Mouse (Mus musculus) liver (tissue): ENCODE data around the gene A230050P20Rik.
"Not testable (repeated sequence)": the region's sequence is repeated elsewhere in the genome, so short reads cannot be mapped to it uniquely, and the experiment has no call there.

Experiments
- DNase-seq: peaks from one replicate; pipeline ENCODE4 v3.0.0-alpha.2; 2020; ENCODE audit warnings: mixed read lengths

The A230050P20Rik gene

GRCm38 (mm10) chr9:20868448-20869001 is at the start of gene A230050P20Rik:
Gene A230050P20Rik, plus strand, starts transcription at chr9:20868642.
- DNase-seq, result peak; percentile 46

GRCm38 (mm10) chr9:20820001-20820400 is 48.4 kb upstream of the A230050P20Rik start:
- no peak for DNase-seq

- no peak for DNase-seq
These were observed 45.6 kb upstream of the A230050P20Rik start for GRCm38 (mm10) chr9:20822821-20823220.

GRCm38 (mm10) chr9:20825781-20826180 is 42.7 kb upstream of the A230050P20Rik start:
- DNase-seq, result no peak

- no peak for DNase-seq
These were observed 40.3 kb upstream of the A230050P20Rik start for GRCm38 (mm10) chr9:20828127-20828526.

GRCm38 (mm10) chr9:20830901-20831643 is 37.4 kb upstream of the A230050P20Rik start:
- peak; percentile 86 for DNase-seq

- no peak for DNase-seq
These were observed 33.6 kb upstream of the A230050P20Rik start for GRCm38 (mm10) chr9:20834881-20835280.

GRCm38 (mm10) chr9:20835431-20835954 is 32.9 kb upstream of the A230050P20Rik start:
- DNase-seq, result not testable (repeated sequence)

GRCm38 (mm10) chr9:20837184-20837947 is 31.1 kb upstream of the A230050P20Rik start:
- DNase-seq, result no peak

GRCm38 (mm10) chr9:20838931-20839330 is 29.5 kb upstream of the A230050P20Rik start:
- DNase-seq, result no peak

GRCm38 (mm10) chr9:20842211-20842610 is 26.2 kb upstream of the A230050P20Rik start:
- DNase-seq, result no peak

GRCm38 (mm10) chr9:20842670-20843069 is 25.8 kb upstream of the A230050P20Rik start:
- no peak for DNase-seq

GRCm38 (mm10) chr9:20850179-20850578 is 18.3 kb upstream of the A230050P20Rik start:
- DNase-seq, result no peak

- DNase-seq, result peak; percentile 70
These were observed 11.3 kb upstream of the A230050P20Rik start for GRCm38 (mm10) chr9:20857131-20857530.

GRCm38 (mm10) chr9:20859926-20860325 is 8.5 kb upstream of the A230050P20Rik start:
- DNase-seq, result no peak

- DNase-seq, result peak; percentile 53
These were observed 6.6 kb upstream of the A230050P20Rik start for GRCm38 (mm10) chr9:20861821-20862220.

- DNase-seq, result no peak
These were observed 6.2 kb upstream of the A230050P20Rik start for GRCm38 (mm10) chr9:20862225-20862624.

- no peak for DNase-seq
These were observed 1.6 kb upstream of the A230050P20Rik start for GRCm38 (mm10) chr9:20866879-20867278.

GRCm38 (mm10) chr9:20869246-20869645 is 804 bp downstream of the A230050P20Rik start:
- DNase-seq, result no peak

- DNase-seq, result no peak
These were observed 2.0 kb downstream of the A230050P20Rik start for GRCm38 (mm10) chr9:20870211-20871173.

GRCm38 (mm10) chr9:20872991-20873390 is 4.5 kb downstream of the A230050P20Rik start:
- no peak for DNase-seq

GRCm38 (mm10) chr9:20873521-20873920 is 5.1 kb downstream of the A230050P20Rik start:
- DNase-seq, result no peak
